Mouse (Mus musculus) midbrain, embryonic 13.5 days (tissue): ENCODE measurements around the gene Obsl1. TPM values are rescaled to one million over a fixed set of nuclear protein-coding genes. Genes with fewer than 3 reads are reported as not detected.

ENCODE experiments used
- ATAC-seq: fragments of 200-750 bp; cut with Nextera tagmentation; 2 replicates; pipeline ENCODE4 v1.8.0; 2017; ENCODE audit warnings: mild to moderate bottlenecking, moderate TSS enrichment, moderate library complexity
- H3K27ac ChIP-seq: fragments of 300-500 bp; sonication (generic); 2 replicates; pipeline ENCODE4 v1.5.1; 2015; ENCODE audit warnings: inconsistent platforms, mild to moderate bottlenecking, moderate library complexity
- H3K27me3 ChIP-seq: fragments of 300-500 bp; sonication (generic); 2 replicates; pipeline ENCODE4 v1.6.1; 2015; ENCODE audit warnings: mild to moderate bottlenecking, inconsistent platforms
- H3K36me3 ChIP-seq: fragments of 300-500 bp; sonication (generic); 2 replicates; pipeline ENCODE4 v1.6.1; 2015; ENCODE audit warnings: mild to moderate bottlenecking, inconsistent platforms
- H3K4me1 ChIP-seq: fragments of 300-500 bp; sonication (generic); replicated peaks from 2 replicates; pipeline ENCODE4 v1.6.1; 2015; ENCODE audit warnings: inconsistent platforms
- H3K4me2 ChIP-seq: fragments of 300-500 bp; sonication (generic); replicated peaks from 2 replicates; pipeline ENCODE4 v1.6.1; 2015; ENCODE audit warnings: moderate library complexity, mild to moderate bottlenecking, inconsistent platforms
- H3K4me3 ChIP-seq: fragments of 300-500 bp; sonication (generic); replicated peaks from 2 replicates; pipeline ENCODE4 v1.5.1; 2015; ENCODE audit warnings: mild to moderate bottlenecking, inconsistent platforms
- H3K9ac ChIP-seq: fragments of 300-500 bp; sonication (generic); replicated peaks from 2 replicates; pipeline ENCODE4 v1.6.1; 2015; ENCODE audit warnings: mild to moderate bottlenecking, inconsistent platforms
- H3K9me3 ChIP-seq: fragments of 300-500 bp; sonication (generic); 2 replicates; pipeline ENCODE4 v1.6.1; 2016; ENCODE audit warnings: mild to moderate bottlenecking, inconsistent platforms
- WGBS: fragments of 180-500 bp; shearing (Covaris S2); methylation state at CpG from one replicate; pipeline ENCODE4 v1.1.7; 2015; 5-methylcytosine and 5-hydroxymethylcytosine counted together
- polyA plus RNA-seq: library from polyadenylated mRNA; unstranded; fragments of >200 nt; fragmentation: Nextera tagmentation; extraction: Ambion mirVana; gene quantifications from 2 replicates; pipeline ENCODE4 v1.2.1, GENCODE M21; 2015

Obsl1 gene
- polyA plus RNA-seq, 1 experiment from 2014 or later, result 25.7 TPM

GRCm38 (mm10) chr1:75445751-75446611 lies 60.3 kb downstream of the Obsl1 start:
- Histone ChIP-seq H3K27me3 (peaks cover 22% of the 10 kb centered on the region), H3K9me3 (no peaks in the 10 kb centered on the region), H3K4me1 (peaks cover 100% of the 10 kb centered on the region), H3K9ac (peak overlapping the region; percentile 52), H3K4me2 (peak overlapping the region; percentile 73), H3K27ac (peak overlapping the region; percentile 94), H3K36me3 (0 out of 2 replicates have a peak, but pooled peaks cover 2% of the 10 kb centered on the region), H3K4me3 (peak overlapping the region; percentile 27)
- under 1% methylated on average over 22 of the region's 22 CpGs for WGBS
- ATAC-seq, result peak; percentile 19

GRCm38 (mm10) chr1:75445141-75445701 lies 61.0 kb downstream of the Obsl1 start:
- Histone ChIP-seq H3K9ac (peak overlapping the region; percentile 51), H3K4me3 (peak overlapping the region; percentile 27), H3K27ac (peak overlapping the region; percentile 94), H3K27me3 (peaks cover 16% of the 10 kb centered on the region), H3K36me3 (peaks cover 8% of the 10 kb centered on the region; the same call in 1 of the 2 replicates), H3K4me2 (peak overlapping the region; percentile 73), H3K4me1 (peaks cover 94% of the 10 kb centered on the region), H3K9me3 (no peaks in the 10 kb centered on the region)
- WGBS, result 8% methylated on average over 9 of the region's 9 CpGs
- ATAC-seq, result peak; percentile 5

- H3K27ac ChIP-seq, result peak overlapping the region; percentile 94
- ATAC-seq, result 0 out of 2 replicates have a peak, but pooled peaks have one; percentile 6
- H3K9ac ChIP-seq, result peak overlapping the region; percentile 51
- H3K27me3 ChIP-seq, result peaks cover 7% of the 10 kb centered on the region
- H3K4me1 ChIP-seq, result peaks cover 91% of the 10 kb centered on the region
- H3K4me2 ChIP-seq, result peak overlapping the region; percentile 73
- H3K9me3 ChIP-seq, result no peaks in the 10 kb centered on the region
- peaks cover 8% of the 10 kb centered on the region; the same call in 1 of the 2 replicates for H3K36me3 ChIP-seq
- H3K4me3 ChIP-seq, result peak overlapping the region; percentile 9
- WGBS, result 7% methylated on average over 3 of the region's 3 CpGs
These were observed 62.0 kb downstream of the Obsl1 start for GRCm38 (mm10) chr1:75444208-75444607.

- Histone ChIP-seq H3K9me3 (no peaks in the 10 kb centered on the region), H3K27me3 (no peaks in the 10 kb centered on the region; the same call in 1 of the 2 replicates), H3K4me3 (no peak overlapping the region), H3K27ac (peak overlapping the region; percentile 94), H3K4me2 (peak overlapping the region; percentile 73), H3K36me3 (peaks cover 8% of the 10 kb centered on the region; the same call in 1 of the 2 replicates), H3K4me1 (peaks cover 89% of the 10 kb centered on the region), H3K9ac (peak overlapping the region; percentile 51; the same call in 1 of the 2 replicates)
- ATAC-seq, result peak; percentile 10; the same call in 1 of the 2 replicates
- 14% methylated on average over 13 of the region's 13 CpGs for WGBS
These were observed 62.8 kb downstream of the Obsl1 start for GRCm38 (mm10) chr1:75443247-75444024.

GRCm38 (mm10) chr1:75442811-75443210 lies 63.4 kb downstream of the Obsl1 start:
- Histone ChIP-seq H3K4me1 (peaks cover 83% of the 10 kb centered on the region), H3K4me3 (no peak overlapping the region), H3K27ac (peak overlapping the region; percentile 94), H3K9ac (peak overlapping the region; percentile 51; the same call in 1 of the 2 replicates), H3K4me2 (peak overlapping the region; percentile 73), H3K9me3 (no peaks in the 10 kb centered on the region), H3K36me3 (peaks cover 8% of the 10 kb centered on the region; the same call in 1 of the 2 replicates), H3K27me3 (no peaks in the 10 kb centered on the region; the same call in 1 of the 2 replicates)
- ATAC-seq, result no peak
- WGBS, result 17% methylated on average over 8 of the region's 8 CpGs

- H3K36me3 ChIP-seq, result peaks cover 8% of the 10 kb centered on the region; the same call in 1 of the 2 replicates
- ATAC-seq, result no peak
- no peak overlapping the region for H3K9ac ChIP-seq
- WGBS, result 80% methylated on average over 9 of the region's 9 CpGs
- no peaks in the 10 kb centered on the region for H3K9me3 ChIP-seq
- no peak overlapping the region for H3K4me2 ChIP-seq
- H3K27ac ChIP-seq, result peak overlapping the region; percentile 94
- no peaks in the 10 kb centered on the region; the same call in 1 of the 2 replicates for H3K27me3 ChIP-seq
- H3K4me3 ChIP-seq, result no peak overlapping the region
- H3K4me1 ChIP-seq, result peaks cover 81% of the 10 kb centered on the region
These were observed 64.1 kb downstream of the Obsl1 start for GRCm38 (mm10) chr1:75442171-75442570.

- Histone ChIP-seq H3K4me1 (peaks cover 81% of the 10 kb centered on the region), H3K27me3 (no peaks in the 10 kb centered on the region; the same call in 1 of the 2 replicates), H3K4me2 (no peak overlapping the region), H3K36me3 (peaks cover 8% of the 10 kb centered on the region; the same call in 1 of the 2 replicates), H3K27ac (no peak overlapping the region), H3K9me3 (no peaks in the 10 kb centered on the region), H3K4me3 (no peak overlapping the region), H3K9ac (no peak overlapping the region)
- WGBS, result 75% methylated on average over 15 of the region's 15 CpGs
- ATAC-seq, result no peak
These were observed 64.7 kb downstream of the Obsl1 start for GRCm38 (mm10) chr1:75441471-75441996.

GRCm38 (mm10) chr1:75440661-75441060 lies 65.6 kb downstream of the Obsl1 start:
- ATAC-seq, result no peak
- Histone ChIP-seq H3K27ac (no peak overlapping the region), H3K27me3 (no peaks in the 10 kb centered on the region; the same call in 1 of the 2 replicates), H3K4me3 (no peak overlapping the region), H3K9me3 (no peaks in the 10 kb centered on the region), H3K9ac (no peak overlapping the region), H3K4me2 (no peak overlapping the region), H3K4me1 (peaks cover 78% of the 10 kb centered on the region), H3K36me3 (peaks cover 8% of the 10 kb centered on the region; the same call in 1 of the 2 replicates)
- WGBS, result 96% methylated on average over 7 of the region's 7 CpGs

GRCm38 (mm10) chr1:75438782-75439181 lies 67.5 kb downstream of the Obsl1 start:
- no peak overlapping the region for H3K4me3 ChIP-seq
- WGBS, result 81% methylated on average over 8 of the region's 9 CpGs
- H3K9me3 ChIP-seq, result no peaks in the 10 kb centered on the region
- peaks cover 8% of the 10 kb centered on the region; the same call in 1 of the 2 replicates for H3K36me3 ChIP-seq
- H3K9ac ChIP-seq, result no peak overlapping the region
- H3K4me1 ChIP-seq, result peaks cover 61% of the 10 kb centered on the region
- H3K27ac ChIP-seq, result no peak overlapping the region
- H3K27me3 ChIP-seq, result no peaks in the 10 kb centered on the region
- ATAC-seq, result no peak
- H3K4me2 ChIP-seq, result no peak overlapping the region

- H3K27ac ChIP-seq, result peak within 1 kb of the TSS; percentile 63
- H3K4me2 ChIP-seq, result peak within 1 kb of the TSS; percentile 72
- peak; percentile 90 for ATAC-seq
- peaks cover 4% of the 10 kb centered on the region; the same call in 1 of the 2 replicates for H3K36me3 ChIP-seq
- peak within 1 kb of the TSS; percentile 56 for H3K4me3 ChIP-seq
- no peaks in the 10 kb centered on the region for H3K9me3 ChIP-seq
- peaks cover 32% of the 10 kb centered on the region for H3K4me1 ChIP-seq
- peaks cover 11% of the 10 kb centered on the region; the same call in 1 of the 2 replicates for H3K27me3 ChIP-seq
- 5% methylated on average over 28 of the region's 28 CpGs for WGBS
- H3K9ac ChIP-seq, result peak within 1 kb of the TSS; percentile 68
These were observed 70.5 kb downstream of the Obsl1 start, which contains the start of gene Gmppa for GRCm38 (mm10) chr1:75435475-75436328. Gene Gmppa, plus strand, starts transcription at chr1:75435930.
